Mouse (Mus musculus) embryonic facial prominence, embryonic 12.5 days (tissue): Measurements from ENCODE around the gene H2-T3. TPM values are rescaled to one million over a fixed set of nuclear protein-coding genes. Genes with fewer than 3 reads are reported as not detected.
"Not testable (repeated sequence)": the region's sequence is repeated elsewhere in the genome, so short reads cannot be mapped to it uniquely, and the experiment has no call there.

Experiments used
- ATAC-seq: fragments of 200-750 bp; cut with Nextera tagmentation; 2 replicates; pipeline ENCODE4 v1.8.0; 2017; ENCODE audit not compliant: insufficient number of reproducible peaks, insufficient read depth, low FRiP score, low TSS enrichment
- H3K27ac ChIP-seq: fragments of 300-500 bp; sonication (generic); 2 replicates; pipeline ENCODE4 v1.5.1; 2016; ENCODE audit warnings: mild to moderate bottlenecking
- H3K27me3 ChIP-seq: fragments of 300-500 bp; sonication (generic); 2 replicates; pipeline ENCODE4 v1.6.1; 2016; ENCODE audit warnings: mild to moderate bottlenecking, moderate library complexity
- H3K36me3 ChIP-seq: fragments of 300-500 bp; sonication (generic); 2 replicates; pipeline ENCODE4 v1.6.1; 2016; ENCODE audit warnings: mild to moderate bottlenecking
- H3K4me1 ChIP-seq: fragments of 300-500 bp; sonication (generic); 2 replicates; pipeline ENCODE4 v1.6.1; 2016
- H3K4me2 ChIP-seq: fragments of 300-500 bp; sonication (generic); replicated peaks from 2 replicates; pipeline ENCODE4 v1.6.1; 2016; ENCODE audit warnings: mild to moderate bottlenecking, moderate library complexity
- H3K4me3 ChIP-seq: fragments of 300-500 bp; sonication (generic); 2 replicates; pipeline ENCODE4 v1.5.1; 2016; ENCODE audit warnings: mild to moderate bottlenecking
- H3K9ac ChIP-seq: fragments of 300-500 bp; sonication (generic); 2 replicates; pipeline ENCODE4 v1.6.1; 2016; ENCODE audit warnings: mild to moderate bottlenecking, moderate library complexity
- H3K9me3 ChIP-seq: fragments of 300-500 bp; sonication (generic); 2 replicates; pipeline ENCODE4 v1.6.1; 2016; ENCODE audit warnings: mild to moderate bottlenecking, moderate library complexity
- WGBS: fragments of 180-500 bp; shearing (Covaris S2); methylation state at CpG from one replicate; pipeline ENCODE4 v1.1.7; 2016; 5-methylcytosine and 5-hydroxymethylcytosine counted together
- polyA plus RNA-seq: library from polyadenylated mRNA; unstranded; fragments of >200 nt; fragmentation: Nextera tagmentation; extraction: Ambion mirVana; gene quantifications from 2 replicates; pipeline ENCODE4 v1.2.1, GENCODE M21; 2016

Gene H2-T3
- polyA plus RNA-seq, 1 experiment from 2014 or later: not detected

- H3K9ac ChIP-seq, H3K27ac ChIP-seq, H3K4me1 ChIP-seq, H3K36me3 ChIP-seq, H3K4me2 ChIP-seq, H3K9me3 ChIP-seq, ATAC-seq, H3K4me3 ChIP-seq: not testable (repeated sequence)
- WGBS: no CpG with 5 or more reads among the region's 2 CpGs
- H3K27me3 ChIP-seq: peaks cover 21% of the 10 kb centered on the region
Observed at GRCm38 (mm10) chr17:36176132-36176531, 14.0 kb downstream of the H2-T3 start.

GRCm38 (mm10) chr17:36170287-36170814 lies 19.7 kb downstream of the H2-T3 start:
- H3K4me3 ChIP-seq: no peak overlapping the region
- ATAC-seq: no peak
- no peak overlapping the region for H3K27ac ChIP-seq
- H3K27me3 ChIP-seq: peaks cover 54% of the 10 kb centered on the region
- no peaks in the 10 kb centered on the region for H3K4me1 ChIP-seq
- H3K9me3 ChIP-seq: no peaks in the 10 kb centered on the region
- no peaks in the 10 kb centered on the region for H3K36me3 ChIP-seq
- 41% methylated on average over 1 of the region's 1 CpGs for WGBS
- H3K4me2 ChIP-seq: no peak overlapping the region
- no peak overlapping the region for H3K9ac ChIP-seq

GRCm38 (mm10) chr17:36169753-36170152 lies 20.3 kb downstream of the H2-T3 start:
- H3K27me3 ChIP-seq: peaks cover 60% of the 10 kb centered on the region
- no peaks in the 10 kb centered on the region for H3K9me3 ChIP-seq
- H3K4me2 ChIP-seq: no peak overlapping the region
- no peak overlapping the region for H3K4me3 ChIP-seq
- H3K4me1 ChIP-seq: no peaks in the 10 kb centered on the region
- ATAC-seq: no peak
- H3K36me3 ChIP-seq: no peaks in the 10 kb centered on the region
- no peak overlapping the region for H3K9ac ChIP-seq
- no peak overlapping the region for H3K27ac ChIP-seq

GRCm38 (mm10) chr17:36169094-36169493 lies 21.0 kb downstream of the H2-T3 start:
- H3K4me2 ChIP-seq, ATAC-seq, H3K36me3 ChIP-seq, H3K4me1 ChIP-seq, H3K9me3 ChIP-seq, H3K4me3 ChIP-seq, H3K27ac ChIP-seq, H3K9ac ChIP-seq: not testable (repeated sequence)
- whole genome bisulfite sequencing: 43% methylated on average over 1 of the region's 1 CpGs
- peaks cover 67% of the 10 kb centered on the region for H3K27me3 ChIP-seq

- Histone ChIP-seq H3K4me2 (peak within 1 kb of the TSS; percentile 35), H3K36me3 (no peaks in the 10 kb centered on the region), H3K4me3 (peak within 1 kb of the TSS; percentile 22), H3K27me3 (peaks cover 76% of the 10 kb centered on the region), H3K9ac (no peak within 1 kb of the TSS), H3K4me1 (no peaks in the 10 kb centered on the region), H3K9me3 (no peaks in the 10 kb centered on the region), H3K27ac (no peak within 1 kb of the TSS)
- WGBS: 2% methylated on average over 50 of the region's 63 CpGs
- no peak for ATAC-seq
Observed at GRCm38 (mm10) chr17:36168039-36168652, 21.9 kb downstream of the H2-T3 start, which contains the start of gene Gm8909. Gene Gm8909, minus strand, starts transcription at chr17:36168537.

GRCm38 (mm10) chr17:36167306-36168038 lies 22.6 kb downstream of the H2-T3 start:
- Histone ChIP-seq H3K9me3 (no peaks in the 10 kb centered on the region), H3K4me1 (no peaks in the 10 kb centered on the region), H3K9ac (no peak overlapping the region), H3K4me3 (peak overlapping the region; percentile 22), H3K27me3 (peaks cover 82% of the 10 kb centered on the region), H3K4me2 (peak overlapping the region; percentile 35), H3K27ac (no peak overlapping the region), H3K36me3 (no peaks in the 10 kb centered on the region)
- 2% methylated on average over 50 of the region's 51 CpGs for WGBS
- no peak for ATAC-seq

GRCm38 (mm10) chr17:36166901-36167300 lies 23.2 kb downstream of the H2-T3 start:
- peaks cover 87% of the 10 kb centered on the region for H3K27me3 ChIP-seq
- ATAC-seq: not testable (repeated sequence)
- 15% methylated on average over 2 of the region's 2 CpGs for WGBS

GRCm38 (mm10) chr17:36161129-36162051 lies 28.7 kb downstream of the H2-T3 start:
- Histone ChIP-seq H3K4me1 (0 out of 2 replicates have a peak, but pooled peaks cover 2% of the 10 kb centered on the region), H3K4me2 (peak overlapping the region; percentile 26; the same call in 1 of the 2 replicates), H3K9ac (no peak overlapping the region), H3K27ac (no peak overlapping the region), H3K9me3 (no peaks in the 10 kb centered on the region), H3K36me3 (no peaks in the 10 kb centered on the region), H3K4me3 (peak overlapping the region; percentile 18), H3K27me3 (peaks cover 79% of the 10 kb centered on the region)
- no peak for ATAC-seq
- 1% methylated on average over 53 of the region's 56 CpGs for WGBS

More at GRCm38 (mm10) chr17:36166901-36167300, 23.2 kb downstream of the H2-T3 start:
- not testable (repeated sequence) for H3K4me3 ChIP-seq, H3K36me3 ChIP-seq, H3K4me2 ChIP-seq, H3K9me3 ChIP-seq, H3K27ac ChIP-seq, H3K9ac ChIP-seq, H3K4me1 ChIP-seq

GRCm38 (mm10) chr17:36158264-36158663 lies 31.8 kb downstream of the H2-T3 start:
- peak overlapping the region; percentile 54 for H3K4me2 ChIP-seq
- H3K36me3 ChIP-seq, ATAC-seq, H3K4me1 ChIP-seq, H3K27ac ChIP-seq, H3K9ac ChIP-seq, H3K9me3 ChIP-seq: not testable (repeated sequence)
- H3K27me3 ChIP-seq: peaks cover 79% of the 10 kb centered on the region
- WGBS: 10% methylated on average over 11 of the region's 11 CpGs
- peak overlapping the region; percentile 35; the same call in 1 of the 2 replicates for H3K4me3 ChIP-seq

GRCm38 (mm10) chr17:36157782-36158181 lies 32.3 kb downstream of the H2-T3 start:
- peak overlapping the region; percentile 30; the same call in 1 of the 2 replicates for H3K9ac ChIP-seq
- H3K27ac ChIP-seq, H3K4me1 ChIP-seq, ATAC-seq, H3K36me3 ChIP-seq, H3K9me3 ChIP-seq: not testable (repeated sequence)
- under 1% methylated on average over 36 of the region's 36 CpGs for WGBS
- peaks cover 80% of the 10 kb centered on the region for H3K27me3 ChIP-seq
- peak overlapping the region; percentile 35 for H3K4me3 ChIP-seq
- H3K4me2 ChIP-seq: peak overlapping the region; percentile 54
